Mouse (Mus musculus) kidney, embryonic 15.5 days (tissue): ENCODE measurements around the gene Tmed4. TPM values are rescaled to one million over a fixed set of nuclear protein-coding genes. Genes with fewer than 3 reads are reported as not detected.

Source experiments
- ATAC-seq: fragments of 200-750 bp; cut with Nextera tagmentation; replicated peaks from 2 replicates; pipeline ENCODE4 v1.8.0; 2017; ENCODE audit warnings: moderate TSS enrichment; ENCODE audit not compliant: low FRiP score
- H3K27ac ChIP-seq: fragments of 300-500 bp; sonication (generic); 2 replicates; pipeline ENCODE4 v1.5.1; 2015; ENCODE audit warnings: mild to moderate bottlenecking, inconsistent platforms
- H3K27me3 ChIP-seq: fragments of 300-500 bp; sonication (generic); 2 replicates; pipeline ENCODE4 v1.6.1; 2015; ENCODE audit warnings: inconsistent platforms
- H3K36me3 ChIP-seq: fragments of 300-500 bp; sonication (generic); 2 replicates; pipeline ENCODE4 v1.6.1; 2015; ENCODE audit warnings: inconsistent platforms
- H3K4me1 ChIP-seq: fragments of 300-500 bp; sonication (generic); 2 replicates; pipeline ENCODE4 v1.6.1; 2015; ENCODE audit warnings: inconsistent platforms
- H3K4me2 ChIP-seq: fragments of 300-500 bp; sonication (generic); 2 replicates; pipeline ENCODE4 v1.6.1; 2015; ENCODE audit warnings: moderate library complexity, mild to moderate bottlenecking, inconsistent platforms
- H3K4me3 ChIP-seq: fragments of 300-500 bp; sonication (generic); replicated peaks from 2 replicates; pipeline ENCODE4 v1.5.1; 2015; ENCODE audit warnings: mild to moderate bottlenecking, inconsistent platforms
- H3K9ac ChIP-seq: fragments of 300-500 bp; sonication (generic); 2 replicates; pipeline ENCODE4 v1.6.1; 2015; ENCODE audit warnings: mild to moderate bottlenecking, inconsistent platforms
- H3K9me3 ChIP-seq: fragments of 300-500 bp; sonication (generic); replicated peaks from 2 replicates; pipeline ENCODE4 v1.6.1; 2016; ENCODE audit warnings: inconsistent platforms
- WGBS: fragments of 180-500 bp; shearing (Covaris S2); methylation state at CpG from one replicate; pipeline ENCODE4 v1.1.7; 2015; ENCODE audit warnings: mixed read lengths; 5-methylcytosine and 5-hydroxymethylcytosine counted together
- polyA plus RNA-seq: library from polyadenylated mRNA; unstranded; fragments of >200 nt; fragmentation: Nextera tagmentation; extraction: Ambion mirVana; gene quantifications from 2 replicates; pipeline ENCODE4 v1.2.1, GENCODE M21; 2015

Gene Tmed4
- polyA plus RNA-seq: 130 and 133 TPM in 2 replicates

DNA sequence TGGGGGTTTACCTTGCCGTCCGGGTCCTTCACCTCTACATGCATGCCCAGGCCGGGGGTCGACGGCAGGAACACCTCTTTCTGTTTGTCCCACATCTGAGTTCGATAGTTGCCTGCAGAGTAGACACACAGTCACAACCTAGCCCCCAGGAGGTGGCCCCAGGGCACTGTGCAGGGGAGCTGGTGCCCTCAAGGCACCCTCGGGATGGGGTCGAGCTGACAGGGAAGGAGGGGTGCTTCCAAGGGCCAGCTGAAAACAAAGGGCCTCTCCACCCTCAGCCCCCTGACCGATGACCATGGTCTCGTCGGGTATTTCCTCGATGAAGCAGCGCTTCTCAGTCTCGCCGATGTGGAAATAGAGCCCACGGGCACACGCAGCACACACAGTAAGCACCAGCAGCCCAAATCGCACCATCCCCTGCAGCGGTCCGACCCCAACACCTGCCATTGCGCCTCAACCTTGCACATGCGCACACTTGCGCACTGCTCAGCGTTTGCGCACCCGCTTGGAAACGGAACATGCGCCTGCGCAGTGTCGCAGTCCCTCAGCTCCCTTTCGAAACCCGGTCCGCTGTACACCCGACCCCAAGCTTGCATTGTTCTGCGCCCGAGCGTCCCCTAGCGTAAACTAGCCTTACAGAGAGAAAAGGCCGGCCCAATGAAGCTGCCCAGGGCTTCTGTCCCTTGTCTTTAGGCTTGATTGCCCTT lies at the start of gene Tmed4:
Tmed4 (minus strand) TSS at position 484 of the 707 bp plus-strand sequence.
- peaks cover 23% of the 10 kb centered on the region for H3K36me3 ChIP-seq
- H3K27me3 ChIP-seq: no peaks in the 10 kb centered on the region
- peak within 1 kb of the TSS; percentile 88 for H3K9ac ChIP-seq
- under 1% methylated on average over 39 of the region's 39 CpGs for WGBS
- peak within 1 kb of the TSS; percentile 88 for H3K4me3 ChIP-seq
- peaks cover 25% of the 10 kb centered on the region for H3K4me1 ChIP-seq
- peak; percentile 98 for ATAC-seq
- no peaks in the 10 kb centered on the region for H3K9me3 ChIP-seq
- peak within 1 kb of the TSS; percentile 49 for H3K27ac ChIP-seq
- peak within 1 kb of the TSS; percentile 71 for H3K4me2 ChIP-seq

DNA sequence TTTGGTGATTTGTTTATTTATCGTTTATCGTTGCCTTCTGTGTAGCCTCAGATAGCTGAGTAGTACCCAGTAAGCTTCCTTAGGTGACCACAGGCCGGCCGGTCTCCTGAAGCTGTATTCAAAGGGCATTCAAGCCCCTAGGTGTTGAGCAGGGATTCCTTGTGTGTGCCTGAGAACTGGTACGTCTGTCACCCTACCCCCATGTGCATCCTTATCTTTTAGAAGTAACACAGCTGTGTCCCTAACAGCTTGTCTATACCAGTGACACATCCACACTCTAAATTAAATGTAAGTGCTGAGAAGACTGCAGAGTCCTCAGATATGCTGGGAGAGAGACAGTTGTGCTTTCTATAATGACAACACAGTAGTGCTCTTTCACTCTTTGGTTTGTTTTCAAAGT lies 48.7 kb upstream of the Tmed4 start:
- no peak overlapping the region for H3K4me3 ChIP-seq
- peaks cover 54% of the 10 kb centered on the region for H3K36me3 ChIP-seq
- H3K4me1 ChIP-seq: no peaks in the 10 kb centered on the region
- 88% methylated on average over 5 of the region's 5 CpGs for WGBS
- H3K9ac ChIP-seq: no peak overlapping the region
- H3K4me2 ChIP-seq: no peak overlapping the region
- no peak overlapping the region for H3K27ac ChIP-seq
- H3K27me3 ChIP-seq: no peaks in the 10 kb centered on the region
- no peaks in the 10 kb centered on the region for H3K9me3 ChIP-seq
- ATAC-seq: no peak

- H3K36me3 ChIP-seq: peaks cover 65% of the 10 kb centered on the region
- 93% methylated on average over 2 of the region's 2 CpGs for WGBS
Observed at GRCm38 (mm10) chr11:6322086-6322485, 47.4 kb upstream of the Tmed4 start.

DNA sequence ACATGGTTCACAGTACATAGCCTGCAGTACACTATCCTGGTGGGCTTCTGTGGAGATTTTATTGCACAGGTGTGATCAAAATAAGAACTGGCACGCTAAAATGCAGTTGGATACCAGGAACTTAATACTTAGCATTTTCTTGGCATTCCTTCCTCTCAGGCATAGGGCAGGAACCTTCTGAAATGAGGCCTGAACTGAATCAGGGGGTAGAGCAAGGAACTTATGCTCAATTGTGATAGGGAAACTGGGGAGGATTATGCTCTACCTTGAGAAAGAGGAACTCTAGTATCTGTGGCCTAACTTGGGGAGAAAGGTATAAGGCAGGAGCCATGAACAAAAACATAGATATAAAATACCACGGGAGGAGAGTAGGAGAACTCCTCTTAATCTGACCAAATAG lies 44.7 kb upstream of the Tmed4 start:
- peaks cover 77% of the 10 kb centered on the region for H3K36me3 ChIP-seq
- ATAC-seq: no peak
- WGBS: 82% methylated on average over 2 of the region's 2 CpGs
- H3K27me3 ChIP-seq: no peaks in the 10 kb centered on the region
- H3K4me1 ChIP-seq: no peaks in the 10 kb centered on the region
- H3K27ac ChIP-seq: no peak overlapping the region
- no peak overlapping the region for H3K4me2 ChIP-seq
- H3K9ac ChIP-seq: no peak overlapping the region
- no peak overlapping the region for H3K4me3 ChIP-seq
- H3K9me3 ChIP-seq: no peaks in the 10 kb centered on the region

More at GRCm38 (mm10) chr11:6322086-6322485, 47.4 kb upstream of the Tmed4 start:
- ATAC-seq: no peak
- H3K27me3 ChIP-seq: no peaks in the 10 kb centered on the region
- H3K4me3 ChIP-seq: no peak overlapping the region
- H3K4me1 ChIP-seq: no peaks in the 10 kb centered on the region
- no peak overlapping the region for H3K9ac ChIP-seq
- H3K4me2 ChIP-seq: no peak overlapping the region
- H3K9me3 ChIP-seq: no peaks in the 10 kb centered on the region
- no peak overlapping the region for H3K27ac ChIP-seq

GRCm38 (mm10) chr11:6318559-6318958 lies 43.9 kb upstream of the Tmed4 start:
- 94% methylated on average over 5 of the region's 5 CpGs for WGBS
- H3K27me3 ChIP-seq: no peaks in the 10 kb centered on the region
- H3K9me3 ChIP-seq: no peaks in the 10 kb centered on the region
- H3K4me1 ChIP-seq: 0 out of 2 replicates have a peak, but pooled peaks cover 2% of the 10 kb centered on the region
- peaks cover 78% of the 10 kb centered on the region for H3K36me3 ChIP-seq
- H3K4me3 ChIP-seq: no peak overlapping the region
- no peak for ATAC-seq
- H3K27ac ChIP-seq: no peak overlapping the region
- H3K9ac ChIP-seq: no peak overlapping the region
- H3K4me2 ChIP-seq: no peak overlapping the region

DNA sequence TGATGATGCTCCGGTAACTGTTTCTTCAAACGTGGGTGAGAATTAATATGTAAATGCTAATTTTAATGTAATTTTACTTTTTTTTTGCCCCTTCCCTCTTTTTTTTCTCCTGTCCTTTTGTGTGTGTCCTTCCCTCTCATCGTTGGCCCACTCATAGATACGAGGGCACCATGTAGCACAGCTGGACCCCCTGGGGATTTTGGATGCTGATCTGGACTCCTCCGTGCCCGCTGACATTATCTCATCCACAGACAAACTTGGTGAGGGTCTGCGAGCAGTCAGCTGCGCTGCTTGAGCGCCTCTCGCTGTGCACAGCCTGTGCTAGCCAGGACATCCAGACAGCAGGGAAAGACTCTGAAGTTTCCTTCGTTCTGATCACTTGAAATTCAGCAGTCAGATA lies 42.2 kb upstream of the Tmed4 start:
- Histone ChIP-seq H3K4me1 (0 out of 2 replicates have a peak, but pooled peaks cover 2% of the 10 kb centered on the region), H3K27me3 (no peaks in the 10 kb centered on the region), H3K4me3 (no peak overlapping the region), H3K27ac (no peak overlapping the region), H3K9me3 (no peaks in the 10 kb centered on the region), H3K9ac (no peak overlapping the region), H3K4me2 (no peak overlapping the region), H3K36me3 (peaks cover 74% of the 10 kb centered on the region)
- no peak for ATAC-seq
- WGBS: 91% methylated on average over 11 of the region's 11 CpGs

DNA sequence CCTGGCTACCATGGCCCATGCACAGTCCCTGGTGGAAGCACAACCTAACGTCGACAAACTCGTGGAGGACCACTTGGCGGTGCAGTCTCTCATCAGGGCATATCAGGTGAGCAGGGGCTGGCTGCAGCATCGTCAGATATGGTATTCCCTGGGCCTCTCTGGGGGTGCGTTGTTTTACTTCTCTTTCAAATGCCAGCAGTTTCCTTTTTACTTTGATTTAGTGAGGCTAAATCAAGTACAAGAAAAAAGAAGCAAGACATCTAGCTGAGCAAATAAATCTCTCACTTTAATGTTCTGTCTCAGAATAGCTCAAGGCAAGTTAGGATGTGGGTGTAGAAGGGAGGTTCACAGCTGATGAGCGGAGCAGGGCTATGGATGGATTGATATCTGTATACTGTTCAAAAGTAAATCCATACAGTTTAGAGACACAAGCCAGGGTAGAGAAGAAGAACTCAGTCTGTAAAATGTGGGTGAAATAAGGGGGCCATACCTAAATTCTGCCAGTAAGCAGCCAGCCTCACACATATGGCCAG lies 39.3 kb upstream of the Tmed4 start:
- Histone ChIP-seq H3K4me2 (no peak overlapping the region), H3K4me3 (no peak overlapping the region), H3K36me3 (peaks cover 71% of the 10 kb centered on the region), H3K9me3 (no peaks in the 10 kb centered on the region), H3K27ac (no peak overlapping the region), H3K9ac (no peak overlapping the region), H3K4me1 (0 out of 2 replicates have a peak, but pooled peaks cover 2% of the 10 kb centered on the region), H3K27me3 (no peaks in the 10 kb centered on the region)
- ATAC-seq: no peak
- 38% methylated on average over 7 of the region's 7 CpGs for whole genome bisulfite sequencing

GRCm38 (mm10) chr11:6308181-6308580 lies 33.5 kb upstream of the Tmed4 start:
- no peaks in the 10 kb centered on the region for H3K27me3 ChIP-seq
- ATAC-seq: no peak
- no peak overlapping the region for H3K4me3 ChIP-seq
- peaks cover 62% of the 10 kb centered on the region for H3K36me3 ChIP-seq
- no peak overlapping the region for H3K4me2 ChIP-seq
- 87% methylated on average over 4 of the region's 4 CpGs for whole genome bisulfite sequencing
- no peak overlapping the region for H3K9ac ChIP-seq
- no peak overlapping the region for H3K27ac ChIP-seq
- H3K9me3 ChIP-seq: no peaks in the 10 kb centered on the region
- H3K4me1 ChIP-seq: no peaks in the 10 kb centered on the region

DNA sequence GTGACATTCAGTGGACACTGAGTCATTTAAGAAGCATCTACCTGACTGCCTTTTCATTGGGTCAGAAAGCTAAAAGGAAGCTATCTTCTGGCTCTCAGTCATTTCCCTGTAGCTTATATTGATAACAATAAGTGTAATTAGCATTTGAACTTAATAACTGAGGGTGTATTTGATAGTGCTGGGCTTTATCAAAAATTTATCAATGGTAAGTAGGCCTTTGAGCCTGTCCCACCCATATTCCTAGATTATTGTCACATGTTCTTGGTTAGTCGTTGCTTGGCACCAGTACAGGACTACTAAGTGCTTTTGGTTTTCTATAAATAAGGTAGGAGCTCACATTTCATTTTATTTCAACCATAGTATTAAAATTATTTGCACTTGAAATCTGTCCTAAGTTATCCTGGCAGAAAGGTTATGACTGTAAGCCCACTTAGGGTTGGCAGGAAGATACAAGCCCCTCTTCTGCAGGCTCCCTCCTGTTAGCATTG lies 31.3 kb upstream of the Tmed4 start:
- no peaks in the 10 kb centered on the region for H3K9me3 ChIP-seq
- H3K9ac ChIP-seq: no peak overlapping the region
- no peaks in the 10 kb centered on the region for H3K27me3 ChIP-seq
- WGBS: 87% methylated on average over 1 of the region's 1 CpGs
- H3K4me1 ChIP-seq: no peaks in the 10 kb centered on the region
- H3K36me3 ChIP-seq: peaks cover 77% of the 10 kb centered on the region
- no peak overlapping the region for H3K4me3 ChIP-seq
- ATAC-seq: no peak
- no peak overlapping the region for H3K4me2 ChIP-seq
- no peak overlapping the region for H3K27ac ChIP-seq

GRCm38 (mm10) chr11:6302793-6303192 lies 28.1 kb upstream of the Tmed4 start:
- Histone ChIP-seq H3K36me3 (peaks cover 87% of the 10 kb centered on the region), H3K27ac (0 out of 2 replicates have a peak overlapping the region, but pooled peaks have one; percentile 6), H3K4me1 (no peaks in the 10 kb centered on the region), H3K9ac (no peak overlapping the region), H3K4me2 (no peak overlapping the region), H3K4me3 (no peak overlapping the region), H3K27me3 (no peaks in the 10 kb centered on the region), H3K9me3 (no peaks in the 10 kb centered on the region)
- 74% methylated on average over 2 of the region's 2 CpGs for WGBS
- ATAC-seq: no peak

GRCm38 (mm10) chr11:6299435-6299834 lies 24.8 kb upstream of the Tmed4 start:
- no peak overlapping the region for H3K27ac ChIP-seq

GRCm38 (mm10) chr11:6296077-6296476 lies 21.4 kb upstream of the Tmed4 start:
- Histone ChIP-seq H3K4me1 (peaks cover 9% of the 10 kb centered on the region; the same call in 1 of the 2 replicates), H3K9me3 (no peaks in the 10 kb centered on the region), H3K36me3 (peaks cover 42% of the 10 kb centered on the region), H3K4me2 (no peak overlapping the region), H3K9ac (no peak overlapping the region), H3K27ac (no peak overlapping the region), H3K4me3 (no peak overlapping the region), H3K27me3 (no peaks in the 10 kb centered on the region)
- ATAC-seq: no peak

More at GRCm38 (mm10) chr11:6299435-6299834, 24.8 kb upstream of the Tmed4 start:
- no peak for ATAC-seq
- WGBS: 82% methylated on average over 2 of the region's 2 CpGs
- Histone ChIP-seq H3K9ac (no peak overlapping the region), H3K9me3 (no peaks in the 10 kb centered on the region), H3K4me3 (no peak overlapping the region), H3K4me2 (no peak overlapping the region), H3K36me3 (peaks cover 70% of the 10 kb centered on the region), H3K4me1 (no peaks in the 10 kb centered on the region), H3K27me3 (no peaks in the 10 kb centered on the region)
